Mouse (Mus musculus) left cerebral cortex, adult 2 months (tissue): ENCODE data around the gene Gsap. TPM values are rescaled to one million over a fixed set of nuclear protein-coding genes. Genes with fewer than 3 reads are reported as not detected.
"Not testable (repeated sequence)": the region's sequence is repeated elsewhere in the genome, so short reads cannot be mapped to it uniquely, and the experiment has no call there.

Source experiments
- DNase-seq, 2 experiments: peaks; one replicate each; pipeline ENCODE4 v3.0.0; 2021 to 2022; ENCODE audit warnings: low spot score in 2 of 2, mixed read lengths in 1 of 2; ENCODE audit errors: extremely low spot score in 1 of 2
- H3K27ac ChIP-seq: fragments of 200-600 bp; 2 replicates; pipeline ENCODE4 v1.8.1; 2022
- H3K4me3 ChIP-seq: fragments of 200-600 bp; 2 replicates; pipeline ENCODE4 v1.8.1; 2022
- CTCF ChIP-seq: fragments of 200-600 bp; IDR thresholded peaks from 2 replicates; pipeline ENCODE4 v1.8.1; 2022; ENCODE audit warnings: antibody characterized with exemption, mild to moderate bottlenecking, moderate library complexity
- intact Hi-C: fragments of 180-260 bp; cut with DNase I; formaldehyde crosslinking; loops from one replicate; pipeline ENCODE4 v1.15.1; 2025
- total RNA-seq, 2 experiments: library from RNA; stranded (reverse); gene quantifications; 2 replicates each; pipeline ENCODE4 v1.2.3; 2021

The Gsap gene
- total RNA-seq, 2 experiments from 2014 or later, result 4.6 to 6.4 TPM

DNA sequence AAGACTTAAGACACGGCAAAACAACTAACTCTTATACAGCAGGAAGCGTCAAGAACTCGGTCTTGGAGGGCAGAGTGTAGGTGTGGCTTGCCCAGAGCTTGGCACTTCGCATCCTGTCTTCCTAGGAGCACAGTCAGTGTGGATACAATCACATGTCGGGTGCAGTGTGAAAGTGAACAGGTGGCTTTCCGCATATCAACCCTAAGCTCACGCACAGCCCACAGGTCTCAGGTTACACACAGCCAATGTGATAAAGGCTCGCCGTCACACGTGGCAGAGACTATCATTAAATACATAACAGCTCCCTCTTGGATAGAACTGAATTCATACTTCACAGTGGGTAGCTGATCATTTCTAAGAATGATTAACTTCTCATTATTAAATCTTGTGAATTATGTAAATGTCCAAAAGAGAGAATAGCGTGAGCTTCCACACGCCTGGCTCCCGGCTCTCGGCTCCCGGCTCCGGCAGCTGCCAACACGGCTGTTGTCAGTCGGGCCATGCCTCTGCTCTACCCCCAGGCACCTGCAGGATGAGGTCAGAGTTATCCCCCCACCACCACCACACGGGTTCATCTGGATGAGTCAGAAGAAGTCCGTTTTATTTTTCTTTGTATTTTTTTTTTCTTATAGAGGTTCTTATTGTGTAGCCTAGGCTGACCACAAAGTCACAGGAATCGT lies 113.2 kb downstream of the Gsap start:
- intact Hi-C loops, result no loop called here
- H3K4me3 ChIP-seq, result no peak overlapping the region
- TF ChIP-seq CTCF, result no peak
- DNase-seq, result no peak
- H3K27ac ChIP-seq, result no peak overlapping the region

DNA sequence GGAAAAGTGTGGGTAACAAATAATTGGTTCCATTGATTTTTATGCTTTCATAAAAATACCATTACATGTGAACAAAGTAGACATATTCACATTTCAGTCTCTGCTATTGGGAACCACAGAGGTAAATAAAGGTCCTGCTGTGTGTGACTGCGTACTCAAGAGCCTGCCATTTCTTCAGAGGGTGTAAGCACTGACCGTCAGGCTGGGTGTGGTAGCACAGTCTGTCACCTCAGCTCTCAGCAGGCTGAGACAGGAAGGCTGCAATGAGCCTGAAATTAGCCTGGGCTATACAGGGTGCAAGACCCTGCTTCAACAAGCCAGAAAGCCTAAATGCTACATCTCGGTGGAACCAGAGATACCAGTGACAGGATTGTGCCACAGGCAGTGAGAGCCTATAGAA lies 114.0 kb downstream of the Gsap start:
- H3K4me3 ChIP-seq, result no peak overlapping the region
- intact Hi-C loops, result no loop called here
- TF ChIP-seq CTCF, result no peak
- no peak for DNase-seq
- no peak overlapping the region for H3K27ac ChIP-seq

DNA sequence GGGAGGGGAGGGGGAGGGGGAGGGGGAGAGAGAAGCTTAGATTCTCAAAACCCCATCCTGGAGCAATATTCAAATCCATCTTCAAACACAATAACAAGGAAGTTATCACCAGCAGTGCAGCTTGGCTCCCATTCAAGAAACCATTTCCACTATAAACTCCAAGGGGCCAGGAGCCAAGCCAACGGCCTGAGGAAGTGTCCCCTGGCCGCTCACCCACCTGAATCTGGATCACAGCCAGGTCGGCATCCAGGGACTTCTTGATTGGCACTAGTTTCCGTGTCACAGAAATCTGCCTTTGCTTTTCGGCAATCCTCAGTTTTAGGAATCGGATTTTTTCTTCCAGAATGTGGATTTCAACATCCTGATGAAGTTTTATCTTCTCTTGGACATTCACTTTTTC lies 115.0 kb downstream of the Gsap start:
- no peak for TF ChIP-seq CTCF
- Histone ChIP-seq H3K4me3 (no peak overlapping the region), H3K27ac (no peak overlapping the region)
- DNase-seq, result no peak
- intact Hi-C loops, result no loop called here

DNA sequence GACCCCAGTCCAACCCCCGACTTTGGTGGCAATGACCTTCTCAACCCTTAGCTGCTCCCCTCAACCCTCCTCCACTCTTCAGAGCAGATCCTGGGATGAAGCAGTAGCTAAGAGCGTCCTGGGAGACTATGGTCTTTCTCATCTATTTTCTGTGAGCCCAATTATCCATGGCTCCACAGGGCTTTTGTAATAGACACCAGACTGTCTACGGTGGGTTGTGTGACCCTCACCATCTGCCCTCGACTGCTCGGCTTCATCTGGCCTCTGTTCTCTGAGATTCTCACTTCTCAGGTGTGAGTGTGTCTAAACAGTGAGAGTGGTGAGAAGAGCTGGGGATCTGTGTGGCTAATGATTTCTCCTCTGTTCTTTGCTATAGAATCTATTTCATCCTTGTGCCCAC lies 121.1 kb downstream of the Gsap start:
- intact Hi-C loops, result no loop called here
- no peak overlapping the region for H3K27ac ChIP-seq
- no peak overlapping the region for H3K4me3 ChIP-seq
- no peak for DNase-seq
- TF ChIP-seq CTCF, result no peak

DNA sequence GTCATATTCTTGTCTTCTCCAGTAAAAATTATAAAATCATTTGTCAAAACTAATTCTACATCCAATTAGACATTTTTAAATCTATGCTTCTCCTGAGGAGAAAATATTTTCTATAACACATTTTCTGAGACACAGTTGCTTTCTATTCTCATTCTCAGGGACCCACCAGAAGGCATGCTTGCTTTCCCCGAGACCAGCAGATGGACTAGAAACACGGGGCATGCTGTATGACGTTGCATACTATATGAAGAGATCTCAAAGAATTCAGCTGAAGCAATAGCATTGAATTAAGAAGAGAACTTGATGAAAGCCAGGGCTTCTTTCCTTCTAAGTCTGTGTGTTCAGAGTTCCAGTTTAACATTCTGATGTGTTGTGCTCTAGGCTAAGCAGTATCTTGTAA lies 128.6 kb downstream of the Gsap start:
- intact Hi-C loops, result no loop called here
- Histone ChIP-seq H3K27ac (no peak overlapping the region), H3K4me3 (no peak overlapping the region)
- no peak for TF ChIP-seq CTCF
- DNase-seq, result no peak

DNA sequence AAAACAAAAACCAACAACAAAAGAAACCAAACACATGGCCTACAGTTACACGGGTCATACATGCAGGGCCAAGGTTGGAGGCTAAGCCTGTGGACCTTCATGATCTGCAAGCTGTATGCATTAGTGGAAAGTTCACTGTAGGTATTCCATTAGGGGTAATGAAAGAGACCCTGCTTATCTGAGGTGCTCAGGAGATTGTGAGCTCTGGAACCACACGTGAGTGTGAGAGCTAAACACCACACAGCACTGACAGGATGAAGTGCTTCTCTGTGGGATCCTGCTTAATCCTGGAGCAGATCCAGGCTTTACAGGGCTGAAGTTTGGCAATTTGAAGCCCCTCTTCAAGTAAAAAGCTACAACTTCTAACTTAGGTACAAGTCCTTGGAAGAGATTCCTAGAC lies 134.1 kb downstream of the Gsap start:
- no peak for TF ChIP-seq CTCF
- Histone ChIP-seq H3K27ac (no peak overlapping the region), H3K4me3 (no peak overlapping the region)
- intact Hi-C loops, result no loop called here
- DNase-seq, result no peak

DNA sequence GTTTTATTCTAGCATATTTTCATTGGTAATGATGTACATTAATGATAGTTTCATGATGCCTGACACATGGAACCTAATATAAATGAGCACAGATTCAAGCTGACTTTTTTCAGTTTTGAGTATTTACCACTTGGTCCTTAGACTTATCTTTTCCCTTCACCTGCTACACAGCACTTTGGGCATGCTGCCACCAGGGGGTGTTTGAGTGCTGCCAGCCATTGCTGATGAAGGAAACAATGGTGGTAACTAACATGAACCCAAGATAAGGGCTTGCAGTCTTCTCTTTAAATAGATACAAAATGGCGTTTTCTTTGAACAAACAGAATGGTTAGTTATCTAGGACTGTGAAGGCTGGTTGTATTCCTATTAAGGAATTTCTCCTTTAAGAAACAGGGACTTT lies 140.4 kb downstream of the Gsap start:
- TF ChIP-seq CTCF, result peak; percentile 61
- intact Hi-C loops, result loop anchor here (2.0 kb wide), 1 partner anchor 94 kb away; no protein-coding TSS in a partner anchor
- peak in 1 of 2 experiments; percentile 38 for DNase-seq

DNA sequence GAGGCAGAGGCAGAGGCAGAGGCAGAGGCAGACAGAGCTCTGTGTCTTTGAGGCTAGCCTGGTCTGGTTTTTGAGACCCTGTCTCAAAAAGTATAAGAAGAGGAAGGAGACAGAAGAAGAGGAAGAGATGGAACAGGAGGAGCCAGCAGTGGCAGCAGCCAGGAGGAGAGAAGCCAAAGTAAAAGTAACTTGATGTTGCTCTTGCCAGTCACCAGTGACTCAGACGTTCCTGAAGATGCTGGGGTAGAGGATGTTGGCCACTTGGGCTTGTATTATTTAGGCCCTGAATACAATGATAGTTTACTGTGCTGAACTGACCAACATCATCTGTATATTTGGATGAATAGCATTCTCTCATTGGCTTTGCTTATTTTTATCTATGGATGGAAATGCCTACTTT lies 142.5 kb downstream of the Gsap start:
- no peak overlapping the region for H3K27ac ChIP-seq
- DNase-seq, result no peak
- intact Hi-C loops, result no loop called here
- H3K4me3 ChIP-seq, result no peak overlapping the region
- no peak for TF ChIP-seq CTCF

More for the DNA sequence above, 140.4 kb downstream of the Gsap start:
- Histone ChIP-seq H3K27ac (no peak overlapping the region), H3K4me3 (no peak overlapping the region)

DNA sequence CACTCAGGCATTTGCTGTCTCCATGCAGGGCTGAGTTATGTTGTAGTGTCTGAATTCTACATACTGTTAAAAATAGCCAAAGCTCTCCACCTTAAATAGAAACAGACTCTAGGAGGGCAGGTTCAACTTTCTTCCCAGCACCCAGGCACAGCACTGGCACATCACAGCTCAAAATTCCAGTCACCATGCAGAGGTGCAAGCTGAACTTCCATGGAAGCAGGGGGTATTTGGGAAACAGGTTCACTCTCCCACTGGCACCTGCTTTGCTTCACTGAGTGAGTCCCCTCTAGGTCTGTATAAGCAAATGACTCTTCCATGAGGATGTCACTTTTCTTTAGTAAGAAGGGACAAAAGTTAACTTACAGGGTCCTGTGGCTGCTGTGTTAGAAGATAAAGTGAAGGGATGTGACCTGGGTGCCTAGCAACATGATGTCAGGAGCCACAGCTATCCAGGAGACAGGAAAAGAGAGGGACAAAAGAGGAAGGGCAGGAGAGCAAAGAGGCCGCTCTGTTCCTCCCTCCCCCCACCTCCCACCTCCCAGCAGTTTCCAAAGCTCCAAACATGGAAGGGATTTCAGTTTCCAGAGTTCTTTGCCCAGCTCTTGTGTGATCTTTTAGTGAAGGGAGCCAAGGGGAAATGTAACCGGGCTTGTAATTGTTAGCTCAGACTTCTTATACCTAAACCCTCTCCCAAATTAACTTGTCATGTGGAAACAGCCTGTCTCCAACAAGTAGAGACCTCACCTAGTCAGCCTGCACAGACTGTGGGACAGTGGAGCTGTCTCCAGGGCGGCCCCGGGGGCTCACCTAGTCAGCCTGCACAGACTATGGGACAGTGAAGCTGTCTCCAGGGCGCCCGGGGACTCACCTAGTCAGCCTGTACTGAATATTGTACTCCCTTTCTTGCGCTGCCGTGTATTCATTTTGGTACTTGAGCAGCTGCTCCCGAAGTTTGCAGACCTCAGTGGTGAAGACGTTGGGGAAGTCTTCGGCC lies 143.9 kb downstream of the Gsap start:
- Histone ChIP-seq H3K4me3 (no peak overlapping the region), H3K27ac (no peak overlapping the region)
- TF ChIP-seq CTCF, result no peak
- DNase-seq, result no peak
- intact Hi-C loops, result no loop called here

DNA sequence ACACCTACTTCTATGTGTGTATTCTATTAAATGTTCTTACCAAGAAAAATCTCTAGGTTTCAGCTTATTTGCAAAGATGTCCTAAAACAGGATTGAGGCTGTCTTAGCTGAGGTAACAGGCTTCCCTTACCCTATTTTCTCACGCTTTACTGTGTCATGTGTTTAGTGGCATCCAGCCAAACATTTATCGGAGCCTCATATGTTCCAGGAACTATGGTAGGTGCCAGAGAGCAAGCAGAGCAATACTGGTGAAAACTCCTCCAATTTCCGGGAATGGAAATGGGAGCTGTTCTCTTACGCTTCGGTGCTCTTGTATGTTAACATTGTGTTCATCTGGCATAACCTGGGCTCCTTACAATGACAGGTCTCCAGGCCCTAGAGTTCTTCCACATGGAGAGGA lies 145.6 kb downstream of the Gsap start:
- H3K4me3 ChIP-seq, result no peak overlapping the region
- no peak overlapping the region for H3K27ac ChIP-seq
- TF ChIP-seq CTCF, result no peak
- DNase-seq, result no peak
- intact Hi-C loops, result no loop called here

DNA sequence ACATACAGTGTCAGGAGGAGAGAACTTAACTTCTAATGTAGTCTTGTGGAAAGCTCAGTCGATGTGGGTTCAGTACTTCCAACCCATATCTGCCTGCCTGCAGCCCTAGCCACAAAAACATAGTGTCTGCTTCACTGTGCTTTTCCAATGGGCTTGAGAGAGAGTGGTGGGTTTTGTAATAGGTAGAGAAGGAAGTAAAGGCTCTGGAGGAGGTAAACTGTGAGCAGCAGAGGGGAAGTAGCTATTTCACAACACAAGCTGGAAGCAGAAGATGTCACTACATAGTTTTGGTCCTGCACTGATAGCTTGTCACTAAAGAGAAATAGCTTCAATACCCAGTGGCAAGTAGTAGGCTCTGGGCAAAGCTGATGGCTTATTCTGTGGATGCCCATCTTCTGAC lies 146.1 kb downstream of the Gsap start:
- TF ChIP-seq CTCF, result no peak
- intact Hi-C loops, result no loop called here
- DNase-seq, result no peak
- Histone ChIP-seq H3K4me3 (no peak overlapping the region), H3K27ac (no peak overlapping the region)

DNA sequence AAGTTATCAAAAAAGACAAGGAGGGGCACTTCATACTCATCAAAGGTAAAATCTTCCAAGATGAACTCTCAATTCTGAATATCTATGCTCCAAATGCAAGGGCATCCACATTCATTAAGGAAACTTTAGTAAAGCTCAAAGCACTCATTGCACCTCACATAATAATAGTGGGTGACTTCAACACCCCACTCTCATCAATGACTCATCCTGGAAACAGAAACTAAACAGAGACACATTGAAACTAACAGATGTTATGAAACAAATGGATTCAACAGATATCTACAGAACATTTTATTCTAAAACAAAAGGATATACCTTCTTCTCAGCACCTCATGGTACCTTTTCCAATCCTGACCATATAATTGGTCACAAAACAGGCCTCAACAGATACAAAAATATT lies 156.2 kb downstream of the Gsap start:
- intact Hi-C loops, H3K4me3 ChIP-seq: not testable (repeated sequence)

DNA sequence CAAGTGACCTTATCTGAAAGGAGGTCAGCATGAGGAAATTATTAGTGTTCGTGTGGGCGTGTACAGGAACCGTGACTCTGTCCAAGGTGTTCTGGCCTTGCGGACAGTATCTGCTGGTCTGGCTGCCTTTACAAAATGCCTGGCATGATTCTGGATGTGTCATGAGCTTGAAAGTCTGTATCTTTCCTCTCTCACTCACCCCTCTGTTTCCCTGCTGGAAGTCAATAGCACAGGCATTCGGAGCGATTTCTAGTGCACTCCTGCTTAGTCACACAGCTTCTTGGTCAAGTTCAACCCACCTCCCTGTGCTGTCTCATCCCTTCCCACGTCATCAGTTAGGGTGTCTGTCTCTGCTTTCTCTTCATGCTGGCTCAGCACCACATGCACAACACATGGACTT lies 162.3 kb downstream of the Gsap start:
- Histone ChIP-seq H3K4me3 (no peak overlapping the region), H3K27ac (no peak overlapping the region)
- intact Hi-C loops, result no loop called here
- no peak for DNase-seq
- no peak for TF ChIP-seq CTCF

More for the DNA sequence above, 156.2 kb downstream of the Gsap start:
- DNase-seq, H3K27ac ChIP-seq: not testable (repeated sequence)
